Mouse (Mus musculus) skeletal muscle tissue, postnatal 0 days (tissue): Measurements from ENCODE around the gene Lrrd1. TPM values are rescaled to one million over a fixed set of nuclear protein-coding genes. Genes with fewer than 3 reads are reported as not detected.

Experiments used
- polyA plus RNA-seq: library from polyadenylated mRNA; unstranded; fragments of >200 nt; fragmentation: Nextera tagmentation; extraction: Ambion mirVana; gene quantifications from 2 replicates; pipeline ENCODE4 v1.2.1, GENCODE M21; 2015

Gene Lrrd1
- polyA plus RNA-seq: not detected in 2 replicates

GRCm38 (mm10) chr5:3845026-3845425 lies at the start of gene Lrrd1:
Gene Lrrd1 (plus strand): TSS chr5:3845173.

GRCm38 (mm10) chr5:3802433-3803291 lies 42.3 kb upstream of the Lrrd1 start, which contains the start of the genes Ankib1 and Krit1:
Gene Ankib1 (minus strand): TSS chr5:3802925.
Gene Krit1 (plus strand): TSS chr5:3803184.

GRCm38 (mm10) chr5:3893459-3894293 lies 48.7 kb downstream of the Lrrd1 start, which contains the start of gene Mterf1a:
Gene Mterf1a (minus strand): TSS chr5:3893933.

Other genes starting within 250 kb of the Lrrd1 start
- 7.6 and 8.1 TPM in 2 replicates for gene Pex1, start 249.1 kb upstream of the Lrrd1 start, polyA plus RNA-seq
- gene Rbm48, start 248.6 kb upstream of the Lrrd1 start, polyA plus RNA-seq: 5.0 and 5.7 TPM in 2 replicates
- 0.15 TPM in 1 of 2 replicates, not detected in the other for gene Tmbim7, start 194.0 kb upstream of the Lrrd1 start, polyA plus RNA-seq
- gene Gatad1, start 188.0 kb upstream of the Lrrd1 start, polyA plus RNA-seq: 47.5 and 53.9 TPM in 2 replicates
- 4.8 and 5.0 TPM in 2 replicates for gene Ankib1, start 42.2 kb upstream of the Lrrd1 start, polyA plus RNA-seq
- gene Krit1, start 42.0 kb upstream of the Lrrd1 start, polyA plus RNA-seq: 22.0 and 23.7 TPM in 2 replicates
- 2.3 and 3.8 TPM in 2 replicates for gene Mterf1a, start 48.8 kb downstream of the Lrrd1 start, polyA plus RNA-seq
- gene Akap9, start 82.9 kb downstream of the Lrrd1 start, polyA plus RNA-seq: 105 and 122 TPM in 2 replicates